Mouse (Mus musculus) lung, postnatal 4 days (tissue): Measurements from ENCODE around the gene Ralgapb.
A peak's percentile ranks its signal among the peaks of the same experiment; 100 is the strongest.

ENCODE experiments used
- DNase-seq, 2 experiments: peaks; one replicate each; pipeline ENCODE4 v3.0.0; 2021

Gene Ralgapb

GRCm38 (mm10) chr2:158519800-158520199, 110.2 kb downstream of the Ralgapb start:
- DNase-seq, result no peak

- peak; percentile 59 to 72 for DNase-seq
Measured at GRCm38 (mm10) chr2:158523060-158523459, 113.4 kb downstream of the Ralgapb start.

GRCm38 (mm10) chr2:158524129-158524860, 114.6 kb downstream of the Ralgapb start:
- peak in 1 of 2 experiments; percentile 32 for DNase-seq

- DNase-seq, result peak; percentile 37 to 62
Measured at GRCm38 (mm10) chr2:158534090-158534489, 124.4 kb downstream of the Ralgapb start.

GRCm38 (mm10) chr2:158534559-158534958, 124.9 kb downstream of the Ralgapb start:
- DNase-seq, result no peak

GRCm38 (mm10) chr2:158539433-158540305, 130.0 kb downstream of the Ralgapb start:
- DNase-seq, result no peak

GRCm38 (mm10) chr2:158541286-158541685, 131.6 kb downstream of the Ralgapb start:
- DNase-seq, result no peak

- DNase-seq, result no peak
Measured at GRCm38 (mm10) chr2:158545266-158545665, 135.6 kb downstream of the Ralgapb start.

- peak; percentile 71 to 83 for DNase-seq
Measured at GRCm38 (mm10) chr2:158546751-158547150, 137.1 kb downstream of the Ralgapb start.
